Comparison of ENCODE assay signal across 12 mouse cellular contexts in genomic region chr4:148075881-148076280, GRCm38 (mm10). TPM values are rescaled to one million over a fixed set of nuclear protein-coding genes. Genes with fewer than 3 reads are reported as not detected.
DNase-seq lines count a peak whose midpoint lies in the region; ATAC-seq and TF ChIP-seq lines count a peak whose summit lies in the region.
"Had no signal": no experiment of that assay in that cellular context is flagged by ENCODE, and none has a peak within 500 bp of the region (broad histone marks: within the 10 kb centered on the region; RNA-seq: fewer than 3 reads in every experiment).

No protein-coding gene starts in this region.

- H3K4me3 ChIP-seq in forebrain, embryonic 10.5 days: no peak overlapping the region
- H3K4me3 ChIP-seq in forebrain, embryonic 12.5 days (replicated peaks): no peak overlapping the region
- no peak overlapping the region for H3K4me3 ChIP-seq in heart, embryonic 13.5 days
- H3K4me3 ChIP-seq in heart, adult 2 months: no peak overlapping the region
- H3K4me3 ChIP-seq in kidney, embryonic 16.5 days (ENCODE audit: low read length): no peak overlapping the region
- H3K4me3 ChIP-seq in thymus, adult 2 months (ENCODE audit: control insufficient read depth, insufficient read depth, low read length): no peak overlapping the region

- H3K36me3 ChIP-seq in forebrain, embryonic 10.5 days (replicated peaks): peaks cover 17% of the 10 kb centered on the region
- H3K36me3 ChIP-seq in forebrain, embryonic 12.5 days (replicated peaks): 0 out of 2 replicates have a peak, but pooled peaks cover 6% of the 10 kb centered on the region
- H3K36me3 ChIP-seq in heart, embryonic 13.5 days: peaks cover 13% of the 10 kb centered on the region
- H3K36me3 ChIP-seq in heart, adult 2 months (ENCODE audit: control insufficient read depth, insufficient read depth, low read length): no peaks in the 10 kb centered on the region
- H3K36me3 ChIP-seq in kidney, embryonic 16.5 days (ENCODE audit: insufficient read depth, low read length): peaks cover 10% of the 10 kb centered on the region
- H3K36me3 ChIP-seq in thymus, adult 2 months (ENCODE audit: control insufficient read depth, insufficient read depth, low read length): peaks cover 14% of the 10 kb centered on the region
- H3K36me3 ChIP-seq: forebrain, embryonic 15.5 days had no signal

- intact Hi-C loops in heart, adult 2 months (cut with DNase I): no loop called here

- H3K27ac ChIP-seq in forebrain, embryonic 10.5 days: peak overlapping the region; percentile 65; the same call in 1 of the 2 replicates
- no peak overlapping the region for H3K27ac ChIP-seq in forebrain, embryonic 12.5 days
- H3K27ac ChIP-seq in heart, embryonic 13.5 days (replicated peaks): no peak overlapping the region
- H3K27ac ChIP-seq in heart, adult 2 months: no peak overlapping the region
- H3K27ac ChIP-seq in kidney, embryonic 16.5 days (ENCODE audit: low read length): no peak overlapping the region
- no peak overlapping the region for H3K27ac ChIP-seq in thymus, adult 2 months (ENCODE audit: control insufficient read depth, insufficient read depth, low read length)
- H3K27ac ChIP-seq: forebrain, embryonic 15.5 days; intestine, embryonic 15.5 days had no signal

- no peaks in the 10 kb centered on the region for H3K27me3 ChIP-seq in forebrain, embryonic 10.5 days (ENCODE audit: poor library complexity, severe bottlenecking)
- H3K27me3 ChIP-seq in forebrain, embryonic 12.5 days: no peaks in the 10 kb centered on the region
- no peaks in the 10 kb centered on the region for H3K27me3 ChIP-seq in heart, embryonic 13.5 days (replicated peaks)
- H3K27me3 ChIP-seq in heart, adult 2 months (ENCODE audit: control insufficient read depth, insufficient read depth, low read length): no peaks in the 10 kb centered on the region
- no peaks in the 10 kb centered on the region for H3K27me3 ChIP-seq in kidney, embryonic 16.5 days (ENCODE audit: insufficient read depth, low read length)
- H3K27me3 ChIP-seq in thymus, adult 2 months (ENCODE audit: control insufficient read depth, insufficient read depth, low read length): no peaks in the 10 kb centered on the region
- H3K27me3 ChIP-seq: forebrain, embryonic 15.5 days; heart, embryonic 12.5 days; intestine, embryonic 15.5 days; kidney, embryonic 15.5 days had no signal

- no peak for DNase-seq in forebrain, embryonic 10.5 days (ENCODE audit: extremely low spot score, low spot score)
- no peak for DNase-seq in heart, adult 2 months
- no peak for DNase-seq in kidney, adult 11 months
- DNase-seq in thymus, adult 2 months: no peak
- DNase-seq: adrenal gland, adult 8-10 months had no signal

- no peaks in the 10 kb centered on the region for H3K79me2 ChIP-seq in heart, adult 2 months (replicated peaks; ENCODE audit: control insufficient read depth, insufficient read depth, low read length)

- peaks cover 12% of the 10 kb centered on the region for H3K4me1 ChIP-seq in forebrain, embryonic 10.5 days
- peaks cover 9% of the 10 kb centered on the region for H3K4me1 ChIP-seq in forebrain, embryonic 12.5 days
- peaks cover 4% of the 10 kb centered on the region; the same call in 1 of the 2 replicates for H3K4me1 ChIP-seq in heart, embryonic 13.5 days
- no peaks in the 10 kb centered on the region for H3K4me1 ChIP-seq in heart, adult 2 months (ENCODE audit: control insufficient read depth, insufficient read depth, low read length)
- H3K4me1 ChIP-seq in kidney, embryonic 16.5 days (ENCODE audit: insufficient read depth, low read length): peaks cover 4% of the 10 kb centered on the region
- H3K4me1 ChIP-seq in thymus, adult 2 months (replicated peaks; ENCODE audit: control insufficient read depth, insufficient read depth, low read length): peaks cover 10% of the 10 kb centered on the region

- no peak overlapping the region for H3K4me2 ChIP-seq in forebrain, embryonic 12.5 days
- H3K4me2 ChIP-seq in heart, embryonic 13.5 days: no peak overlapping the region
- no peak overlapping the region for H3K4me2 ChIP-seq in kidney, embryonic 16.5 days (replicated peaks; ENCODE audit: low read depth, low read length)

- TF ChIP-seq POLR2A in heart, adult 2 months (IDR thresholded peaks at IDR 0.05; ENCODE audit: insufficient read depth, low read depth, low read length): no peak
- TF ChIP-seq POLR2A in thymus, adult 2 months (IDR thresholded peaks at IDR 0.05; ENCODE audit: control insufficient read depth, extremely low read depth, insufficient read depth, low read length, poor library complexity): no peak

- WGBS in forebrain, embryonic 10.5 days: 93% methylated on average over 6 of the region's 6 CpGs
- WGBS in forebrain, embryonic 12.5 days: 92% methylated on average over 6 of the region's 6 CpGs
- WGBS in heart, embryonic 13.5 days: 79% methylated on average over 6 of the region's 6 CpGs
- WGBS in heart, adult 2 months: 89% methylated on average over 6 of the region's 6 CpGs
- WGBS in kidney, embryonic 16.5 days: 90% methylated on average over 6 of the region's 6 CpGs
- 96% methylated on average over 6 of the region's 6 CpGs for WGBS in thymus, adult 2 months

- TF ChIP-seq EP300 in heart, adult 2 months (IDR thresholded peaks at IDR 0.05; ENCODE audit: insufficient read depth, low read depth, low read length): no peak

- no peaks in the 10 kb centered on the region for H3K9me3 ChIP-seq in forebrain, embryonic 10.5 days
- H3K9me3 ChIP-seq in forebrain, embryonic 12.5 days: no peaks in the 10 kb centered on the region
- H3K9me3 ChIP-seq in heart, embryonic 13.5 days: no peaks in the 10 kb centered on the region
- no peaks in the 10 kb centered on the region for H3K9me3 ChIP-seq in kidney, embryonic 16.5 days (ENCODE audit: low read length)
- H3K9me3 ChIP-seq: forebrain, embryonic 15.5 days; heart, embryonic 12.5 days; intestine, embryonic 15.5 days; kidney, embryonic 15.5 days had no signal

- no peak for TF ChIP-seq CTCF in heart, adult 2 months (IDR thresholded peaks at IDR 0.05)
- TF ChIP-seq CTCF in thymus, adult 2 months (IDR thresholded peaks at IDR 0.05; ENCODE audit: borderline replicate concordance, control insufficient read depth, extremely low read depth, insufficient read depth, low read length, poor library complexity): no peak

- no peak overlapping the region for H3K9ac ChIP-seq in forebrain, embryonic 12.5 days
- peak overlapping the region; percentile 70; the same call in 1 of the 2 replicates for H3K9ac ChIP-seq in heart, embryonic 13.5 days
- no peak overlapping the region for H3K9ac ChIP-seq in heart, adult 2 months (ENCODE audit: low read depth, low read length)
- peak overlapping the region; percentile 37; the same call in 1 of the 2 replicates for H3K9ac ChIP-seq in kidney, embryonic 16.5 days (replicated peaks; ENCODE audit: low read length)
- H3K9ac ChIP-seq: intestine, embryonic 15.5 days; kidney, embryonic 15.5 days had no signal

- ATAC-seq in forebrain, embryonic 12.5 days (ENCODE audit: low FRiP score): no peak
- no peak for ATAC-seq in heart, embryonic 13.5 days (ENCODE audit: extremely low read depth, insufficient number of reproducible peaks, low FRiP score, low TSS enrichment)
- ATAC-seq in kidney, embryonic 16.5 days (ENCODE audit: low FRiP score, low TSS enrichment): no peak

RNA-seq across cellular contexts. Expression of gene Agtrap, which starts 11.9 kb away (rescaled TPM):
- 19.4 TPM in 2 replicates for polyA plus RNA-seq in forebrain, embryonic 10.5 days (2016; fragmentation: Nextera tagmentation; extraction: Ambion mirVana)
- polyA plus RNA-seq in forebrain, embryonic 12.5 days (2016; fragmentation: Nextera tagmentation; extraction: Ambion mirVana): 8.4 and 9.2 TPM in 2 replicates
- 15.4 and 17.6 TPM in 2 replicates for polyA plus RNA-seq in heart, embryonic 13.5 days (2015; fragmentation: Nextera tagmentation; extraction: Ambion mirVana)
- total RNA-seq in heart, adult 2 months (2021): 10 to 100 TPM; 38.3 to 47.1 TPM
- 26.8 and 40.2 TPM in 2 replicates for polyA plus RNA-seq in heart, adult 2 months (2012; rRNA removed)
- polyA plus RNA-seq in kidney, embryonic 16.5 days (2015; fragmentation: Nextera tagmentation; extraction: Ambion mirVana): 28.1 and 31.5 TPM in 2 replicates
- polyA plus RNA-seq in thymus, adult 2 months (2012; rRNA removed): 98.0 and 106 TPM in 2 replicates

RNA-seq across cellular contexts. Expression of gene Mthfr, which starts 37.0 kb away (rescaled TPM):
- 27.7 and 30.1 TPM in 2 replicates for polyA plus RNA-seq in forebrain, embryonic 10.5 days (2016; fragmentation: Nextera tagmentation; extraction: Ambion mirVana)
- 28.7 and 32.2 TPM in 2 replicates for polyA plus RNA-seq in forebrain, embryonic 12.5 days (2016; fragmentation: Nextera tagmentation; extraction: Ambion mirVana)
- 11.4 and 11.7 TPM in 2 replicates for polyA plus RNA-seq in heart, embryonic 13.5 days (2015; fragmentation: Nextera tagmentation; extraction: Ambion mirVana)
- total RNA-seq in heart, adult 2 months (2021): 10 to 100 TPM in 1 of 2 experiments, 1 to 10 TPM in 1; 8.2 to 11.0 TPM
- 15.7 and 17.3 TPM in 2 replicates for polyA plus RNA-seq in heart, adult 2 months (2012; rRNA removed)
- polyA plus RNA-seq in kidney, embryonic 16.5 days (2015; fragmentation: Nextera tagmentation; extraction: Ambion mirVana): 26.5 and 28.1 TPM in 2 replicates
- polyA plus RNA-seq in thymus, adult 2 months (2012; rRNA removed): 28.3 and 30.2 TPM in 2 replicates

RNA-seq across cellular contexts. Expression of gene Clcn6, which starts 37.3 kb away (rescaled TPM):
- polyA plus RNA-seq in forebrain, embryonic 10.5 days (2016; fragmentation: Nextera tagmentation; extraction: Ambion mirVana): 13.4 and 14.2 TPM in 2 replicates
- polyA plus RNA-seq in forebrain, embryonic 12.5 days (2016; fragmentation: Nextera tagmentation; extraction: Ambion mirVana): 22.4 and 27.7 TPM in 2 replicates
- polyA plus RNA-seq in heart, embryonic 13.5 days (2015; fragmentation: Nextera tagmentation; extraction: Ambion mirVana): 5.8 and 6.5 TPM in 2 replicates
- total RNA-seq in heart, adult 2 months (2021): 1 to 10 TPM; 7.5 to 8.1 TPM
- 8.9 and 9.0 TPM in 2 replicates for polyA plus RNA-seq in heart, adult 2 months (2012; rRNA removed)
- polyA plus RNA-seq in kidney, embryonic 16.5 days (2015; fragmentation: Nextera tagmentation; extraction: Ambion mirVana): 6.4 and 6.8 TPM in 2 replicates
- 37.9 and 39.4 TPM in 2 replicates for polyA plus RNA-seq in thymus, adult 2 months (2012; rRNA removed)

RNA-seq across cellular contexts. Expression of gene Mad2l2, which starts 54.3 kb away (rescaled TPM):
- 61.8 and 64.5 TPM in 2 replicates for polyA plus RNA-seq in forebrain, embryonic 10.5 days (2016; fragmentation: Nextera tagmentation; extraction: Ambion mirVana)
- polyA plus RNA-seq in forebrain, embryonic 12.5 days (2016; fragmentation: Nextera tagmentation; extraction: Ambion mirVana): 76.1 and 81.6 TPM in 2 replicates
- polyA plus RNA-seq in heart, embryonic 13.5 days (2015; fragmentation: Nextera tagmentation; extraction: Ambion mirVana): 33.3 and 39.0 TPM in 2 replicates
- 10 to 100 TPM; 11.0 to 13.8 TPM for total RNA-seq in heart, adult 2 months (2021)
- polyA plus RNA-seq in heart, adult 2 months (2012; rRNA removed): 21.9 and 23.6 TPM in 2 replicates
- polyA plus RNA-seq in kidney, embryonic 16.5 days (2015; fragmentation: Nextera tagmentation; extraction: Ambion mirVana): 70.3 and 74.8 TPM in 2 replicates
- polyA plus RNA-seq in thymus, adult 2 months (2012; rRNA removed): 32.9 and 37.7 TPM in 2 replicates

RNA-seq across cellular contexts. Expression of gene Draxin, which starts 54.6 kb away (rescaled TPM):
- polyA plus RNA-seq in forebrain, embryonic 10.5 days (2016; fragmentation: Nextera tagmentation; extraction: Ambion mirVana): 1.6 and 2.2 TPM in 2 replicates
- 6.4 and 8.0 TPM in 2 replicates for polyA plus RNA-seq in forebrain, embryonic 12.5 days (2016; fragmentation: Nextera tagmentation; extraction: Ambion mirVana)
- polyA plus RNA-seq in heart, embryonic 13.5 days (2015; fragmentation: Nextera tagmentation; extraction: Ambion mirVana): 0.03 and 0.05 TPM in 2 replicates
- total RNA-seq in heart, adult 2 months (2021): under 1 TPM in 1 of 2 experiments, not detected in 1; 0.41 TPM
- polyA plus RNA-seq in heart, adult 2 months (2012; rRNA removed): 0.29 and 0.32 TPM in 2 replicates
- polyA plus RNA-seq in kidney, embryonic 16.5 days (2015; fragmentation: Nextera tagmentation; extraction: Ambion mirVana): 0.28 and 0.29 TPM in 2 replicates
- 0.26 and 0.34 TPM in 2 replicates for polyA plus RNA-seq in thymus, adult 2 months (2012; rRNA removed)

Comparison
In these comparisons a context has a peak if more than half of its experiments do, and no peak if none do; other contexts are left out.
1. H3K9ac ChIP-seq: peak in heart, embryonic 13.5 days (single experiment) and kidney, embryonic 16.5 days (single experiment); none in forebrain, embryonic 12.5 days (single experiment) and heart, adult 2 months (single experiment).